Mouse (Mus musculus) forebrain, embryonic 15.5 days (tissue): ENCODE results near the gene Tigar. TPM values are rescaled to one million over a fixed set of nuclear protein-coding genes. Genes with fewer than 3 reads are reported as not detected.

Experiments used
- ATAC-seq: fragments of 200-750 bp; cut with Nextera tagmentation; replicated peaks from 2 replicates; pipeline ENCODE4 v1.8.0; 2017; ENCODE audit warnings: mild to moderate bottlenecking, moderate TSS enrichment, moderate library complexity
- H3K27ac ChIP-seq: fragments of 300-500 bp; sonication (generic); replicated peaks from 2 replicates; pipeline ENCODE4 v1.5.1; 2015; ENCODE audit warnings: mild to moderate bottlenecking, inconsistent platforms
- H3K27me3 ChIP-seq: fragments of 300-500 bp; sonication (generic); 2 replicates; pipeline ENCODE4 v1.6.1; 2015; ENCODE audit warnings: inconsistent platforms
- H3K36me3 ChIP-seq: fragments of 300-500 bp; sonication (generic); 2 replicates; pipeline ENCODE4 v1.6.1; 2015; ENCODE audit warnings: mild to moderate bottlenecking, inconsistent platforms
- H3K4me1 ChIP-seq: fragments of 300-500 bp; sonication (generic); 2 replicates; pipeline ENCODE4 v1.6.1; 2015; ENCODE audit warnings: inconsistent platforms
- H3K4me2 ChIP-seq: fragments of 300-500 bp; sonication (generic); replicated peaks from 2 replicates; pipeline ENCODE4 v1.6.1; 2015; ENCODE audit warnings: mild to moderate bottlenecking, inconsistent platforms
- H3K4me3 ChIP-seq: fragments of 300-500 bp; sonication (generic); 2 replicates; pipeline ENCODE4 v1.5.1; 2015; ENCODE audit warnings: mild to moderate bottlenecking, inconsistent platforms
- H3K9ac ChIP-seq: fragments of 300-500 bp; sonication (generic); replicated peaks from 2 replicates; pipeline ENCODE4 v1.6.1; 2015; ENCODE audit warnings: mild to moderate bottlenecking, inconsistent platforms
- H3K9me3 ChIP-seq: fragments of 300-500 bp; sonication (generic); 2 replicates; pipeline ENCODE4 v1.6.1; 2016; ENCODE audit warnings: inconsistent platforms
- WGBS: fragments of 180-500 bp; shearing (Covaris S2); methylation state at CpG from one replicate; pipeline ENCODE4 v1.1.7; 2015; ENCODE audit warnings: mixed read lengths; 5-methylcytosine and 5-hydroxymethylcytosine counted together
- polyA plus RNA-seq: library from polyadenylated mRNA; unstranded; fragments of >200 nt; fragmentation: Nextera tagmentation; extraction: Ambion mirVana; gene quantifications from 2 replicates; pipeline ENCODE4 v1.2.1, GENCODE M21; 2015

Gene Tigar
- polyA plus RNA-seq, 1 experiment from 2014 or later, result 10.0 TPM

- Histone ChIP-seq H3K4me2 (no peak overlapping the region), H3K9ac (no peak overlapping the region), H3K4me3 (no peak overlapping the region), H3K27ac (peak overlapping the region; percentile 77), H3K36me3 (peaks cover 15% of the 10 kb centered on the region), H3K4me1 (peaks cover 52% of the 10 kb centered on the region), H3K9me3 (no peaks in the 10 kb centered on the region), H3K27me3 (no peaks in the 10 kb centered on the region)
- ATAC-seq, result no peak
- 53% methylated on average over 3 of the region's 3 CpGs for WGBS
Observed at GRCm38 (mm10) chr6:127132719-127133118, 23.4 kb upstream of the Tigar start.

GRCm38 (mm10) chr6:127131946-127132345 lies 22.6 kb upstream of the Tigar start:
- Histone ChIP-seq H3K36me3 (peaks cover 16% of the 10 kb centered on the region), H3K9me3 (no peaks in the 10 kb centered on the region), H3K9ac (no peak overlapping the region), H3K4me2 (no peak overlapping the region), H3K4me3 (no peak overlapping the region), H3K4me1 (peaks cover 52% of the 10 kb centered on the region), H3K27ac (peak overlapping the region; percentile 77), H3K27me3 (no peaks in the 10 kb centered on the region)
- WGBS, result 79% methylated on average over 3 of the region's 3 CpGs
- ATAC-seq, result no peak

- Histone ChIP-seq H3K9ac (no peak overlapping the region), H3K4me3 (no peak overlapping the region), H3K36me3 (peaks cover 19% of the 10 kb centered on the region), H3K27me3 (no peaks in the 10 kb centered on the region), H3K4me1 (peaks cover 52% of the 10 kb centered on the region), H3K4me2 (no peak overlapping the region), H3K9me3 (no peaks in the 10 kb centered on the region), H3K27ac (peak overlapping the region; percentile 67)
- 36% methylated on average over 13 of the region's 13 CpGs for WGBS
- peak; percentile 45 for ATAC-seq
Observed at GRCm38 (mm10) chr6:127130377-127130776, 21.0 kb upstream of the Tigar start.

- Histone ChIP-seq H3K4me3 (no peak overlapping the region), H3K27ac (peak overlapping the region; percentile 67), H3K27me3 (no peaks in the 10 kb centered on the region), H3K4me2 (no peak overlapping the region), H3K4me1 (peaks cover 45% of the 10 kb centered on the region), H3K9me3 (no peaks in the 10 kb centered on the region), H3K9ac (no peak overlapping the region), H3K36me3 (peaks cover 19% of the 10 kb centered on the region)
- 92% methylated on average over 14 of the region's 14 CpGs for WGBS
- no peak for ATAC-seq
Observed at GRCm38 (mm10) chr6:127129659-127130058, 20.3 kb upstream of the Tigar start.

GRCm38 (mm10) chr6:127123506-127123905 lies 14.1 kb upstream of the Tigar start:
- Histone ChIP-seq H3K4me2 (no peak overlapping the region), H3K4me1 (no peaks in the 10 kb centered on the region), H3K4me3 (no peak overlapping the region), H3K9me3 (no peaks in the 10 kb centered on the region), H3K27me3 (no peaks in the 10 kb centered on the region), H3K36me3 (peaks cover 15% of the 10 kb centered on the region), H3K9ac (no peak overlapping the region), H3K27ac (no peak overlapping the region)
- WGBS, result 88% methylated on average over 7 of the region's 7 CpGs
- no peak for ATAC-seq

- H3K4me2 ChIP-seq, result no peak overlapping the region
- WGBS, result 92% methylated on average over 5 of the region's 5 CpGs
- H3K9ac ChIP-seq, result no peak overlapping the region
- no peaks in the 10 kb centered on the region for H3K9me3 ChIP-seq
- H3K4me1 ChIP-seq, result no peaks in the 10 kb centered on the region
- H3K4me3 ChIP-seq, result no peak overlapping the region
- ATAC-seq, result no peak
- H3K27ac ChIP-seq, result no peak overlapping the region
- peaks cover 12% of the 10 kb centered on the region for H3K36me3 ChIP-seq
- H3K27me3 ChIP-seq, result no peaks in the 10 kb centered on the region
Observed at GRCm38 (mm10) chr6:127122996-127123395, 13.6 kb upstream of the Tigar start.

- H3K27me3 ChIP-seq, result no peaks in the 10 kb centered on the region
- H3K9ac ChIP-seq, result no peak overlapping the region
- H3K4me2 ChIP-seq, result no peak overlapping the region
- no peak overlapping the region for H3K4me3 ChIP-seq
- H3K27ac ChIP-seq, result no peak overlapping the region
- WGBS, result 79% methylated on average over 4 of the region's 4 CpGs
- ATAC-seq, result no peak
- H3K9me3 ChIP-seq, result no peaks in the 10 kb centered on the region
- H3K4me1 ChIP-seq, result no peaks in the 10 kb centered on the region
- H3K36me3 ChIP-seq, result peaks cover 7% of the 10 kb centered on the region; the same call in 1 of the 2 replicates
Observed at GRCm38 (mm10) chr6:127122221-127122806, 13.0 kb upstream of the Tigar start.

GRCm38 (mm10) chr6:127114753-127115456 lies 5.5 kb upstream of the Tigar start:
- Histone ChIP-seq H3K4me1 (peaks cover 8% of the 10 kb centered on the region), H3K4me2 (no peak overlapping the region), H3K9ac (no peak overlapping the region), H3K4me3 (no peak overlapping the region), H3K27ac (peak overlapping the region; percentile 35), H3K36me3 (no peaks in the 10 kb centered on the region), H3K27me3 (no peaks in the 10 kb centered on the region), H3K9me3 (no peaks in the 10 kb centered on the region)
- 0 out of 2 replicates have a peak, but pooled peaks have one; percentile 35 for ATAC-seq
- 57% methylated on average over 23 of the region's 23 CpGs for WGBS

- Histone ChIP-seq H3K9ac (peak overlapping the region; percentile 48), H3K4me1 (peaks cover 19% of the 10 kb centered on the region)
- ATAC-seq, result no peak
Observed at GRCm38 (mm10) chr6:127108368-127109060, 843 bp downstream of the Tigar start.

GRCm38 (mm10) chr6:127107413-127107812 lies 1.9 kb downstream of the Tigar start:
- Histone ChIP-seq H3K9me3 (no peaks in the 10 kb centered on the region), H3K36me3 (peaks cover 4% of the 10 kb centered on the region; the same call in 1 of the 2 replicates), H3K27ac (no peak overlapping the region), H3K4me2 (no peak overlapping the region), H3K27me3 (no peaks in the 10 kb centered on the region), H3K4me3 (no peak overlapping the region), H3K4me1 (peaks cover 19% of the 10 kb centered on the region), H3K9ac (no peak overlapping the region)
- no peak for ATAC-seq

More at GRCm38 (mm10) chr6:127108368-127109060, 843 bp downstream of the Tigar start:
- no peaks in the 10 kb centered on the region for H3K9me3 ChIP-seq
- H3K36me3 ChIP-seq, result no peaks in the 10 kb centered on the region
- no peak overlapping the region for H3K27ac ChIP-seq
- 43% methylated on average over 20 of the region's 20 CpGs for WGBS
- H3K4me3 ChIP-seq, result peak overlapping the region; percentile 61
- peak overlapping the region; percentile 85 for H3K4me2 ChIP-seq
- no peaks in the 10 kb centered on the region for H3K27me3 ChIP-seq

- Histone ChIP-seq H3K27ac (no peak overlapping the region), H3K4me2 (no peak overlapping the region), H3K9me3 (no peaks in the 10 kb centered on the region), H3K4me3 (no peak overlapping the region), H3K9ac (no peak overlapping the region), H3K4me1 (peaks cover 19% of the 10 kb centered on the region), H3K27me3 (no peaks in the 10 kb centered on the region), H3K36me3 (peaks cover 6% of the 10 kb centered on the region; the same call in 1 of the 2 replicates)
- WGBS, result 53% methylated on average over 5 of the region's 5 CpGs
- ATAC-seq, result no peak
Observed at GRCm38 (mm10) chr6:127106726-127107125, 2.6 kb downstream of the Tigar start.

- Histone ChIP-seq H3K4me2 (no peak overlapping the region), H3K27me3 (no peaks in the 10 kb centered on the region), H3K36me3 (peaks cover 10% of the 10 kb centered on the region), H3K9me3 (no peaks in the 10 kb centered on the region), H3K9ac (no peak overlapping the region), H3K4me1 (peaks cover 19% of the 10 kb centered on the region), H3K4me3 (no peak overlapping the region), H3K27ac (no peak overlapping the region)
- WGBS, result 90% methylated on average over 5 of the region's 5 CpGs
- no peak for ATAC-seq
Observed at GRCm38 (mm10) chr6:127106189-127106588, 3.2 kb downstream of the Tigar start.
